Mouse (Mus musculus) urinary bladder, postnatal 14 days (tissue): ENCODE data around the gene Rer1.
A peak's percentile ranks its signal among the peaks of the same experiment; 100 is the strongest.
"Not testable (repeated sequence)": the region's sequence is repeated elsewhere in the genome, so short reads cannot be mapped to it uniquely, and the experiment has no call there.

Experiments used
- DNase-seq: peaks from one replicate; pipeline ENCODE4 v3.0.0; 2021; ENCODE audit warnings: low spot score

The Rer1 gene

GRCm38 (mm10) chr4:155113766-155114410 lies 27.7 kb upstream of the Rer1 start:
- DNase-seq, result peak; percentile 45

GRCm38 (mm10) chr4:155109471-155109870 lies 23.3 kb upstream of the Rer1 start:
- no peak for DNase-seq

- DNase-seq, result no peak
Measured at GRCm38 (mm10) chr4:155107886-155108285, 21.7 kb upstream of the Rer1 start.

- no peak for DNase-seq
Measured at GRCm38 (mm10) chr4:155098572-155098971, 12.4 kb upstream of the Rer1 start.

GRCm38 (mm10) chr4:155097452-155097851 lies 11.3 kb upstream of the Rer1 start:
- DNase-seq, result no peak

- no peak for DNase-seq
Measured at GRCm38 (mm10) chr4:155095967-155096366, 9.8 kb upstream of the Rer1 start.

GRCm38 (mm10) chr4:155095238-155095900 lies 9.2 kb upstream of the Rer1 start:
- peak; percentile 89 for DNase-seq

GRCm38 (mm10) chr4:155094565-155094964 lies 8.4 kb upstream of the Rer1 start:
- DNase-seq, result peak; percentile 61

- no peak for DNase-seq
Measured at GRCm38 (mm10) chr4:155093431-155094149, 7.4 kb upstream of the Rer1 start.

GRCm38 (mm10) chr4:155092718-155093430 lies 6.7 kb upstream of the Rer1 start:
- DNase-seq, result no peak

- no peak for DNase-seq
Measured at GRCm38 (mm10) chr4:155090688-155091449, 4.7 kb upstream of the Rer1 start.

GRCm38 (mm10) chr4:155090147-155090546 lies 4.0 kb upstream of the Rer1 start:
- DNase-seq, result no peak

- no peak for DNase-seq
Measured at GRCm38 (mm10) chr4:155089241-155089640, 3.1 kb upstream of the Rer1 start.

- DNase-seq, result no peak
Measured at GRCm38 (mm10) chr4:155085206-155086107, 725 bp downstream of the Rer1 start.

- no peak for DNase-seq
Measured at GRCm38 (mm10) chr4:155084351-155084750, 1.8 kb downstream of the Rer1 start.

- DNase-seq, result no peak
Measured at GRCm38 (mm10) chr4:155083553-155083952, 2.6 kb downstream of the Rer1 start.

- DNase-seq, result peak; percentile 89
Measured at GRCm38 (mm10) chr4:155079666-155080065, 6.5 kb downstream of the Rer1 start.

- DNase-seq, result not testable (repeated sequence)
Measured at GRCm38 (mm10) chr4:155078808-155079207, 7.4 kb downstream of the Rer1 start.

- DNase-seq, result no peak
Measured at GRCm38 (mm10) chr4:155076677-155077076, 9.5 kb downstream of the Rer1 start.

- DNase-seq, result no peak
Measured at GRCm38 (mm10) chr4:155075813-155076212, 10.4 kb downstream of the Rer1 start.

- DNase-seq, result no peak
Measured at GRCm38 (mm10) chr4:155075137-155075536, 11.0 kb downstream of the Rer1 start.
